Mouse (Mus musculus) MEL (cell line): ENCODE measurements around the gene Ptprh.

Source experiments
- BHLHE40 ChIP-seq: IDR thresholded peaks from 2 replicates; pipeline ENCODE4 v1.6.1; 2012; ENCODE audit warnings: low read depth, mild to moderate bottlenecking, inconsistent platforms, low read length, improper control_type of control experiment, borderline replicate concordance
- CTCF ChIP-seq, 3 experiments: IDR thresholded peaks in 2 of 3; conservative IDR thresholded peaks in 1 of 3; 2 replicates each; pipeline ENCODE4 v1.5.1; 2011 to 2012; ENCODE audit warnings: low read length in 3 of 3, low read depth in 2 of 3, mild to moderate bottlenecking in 2 of 3, improper control_type of control experiment in 1 of 3, inconsistent platforms in 1 of 3, mixed read lengths in 1 of 3, moderate library complexity in 1 of 3; ENCODE audit not compliant: control insufficient read depth in 1 of 3, insufficient read depth in 1 of 3, poor library complexity in 1 of 3, severe bottlenecking in 1 of 3
- ETS1 ChIP-seq: IDR thresholded peaks from 2 replicates; pipeline ENCODE4 v1.6.1; 2012; ENCODE audit warnings: low read depth, mild to moderate bottlenecking, inconsistent platforms, low read length, improper control_type of control experiment, moderate library complexity
- HCFC1 ChIP-seq: IDR thresholded peaks from 2 replicates; pipeline ENCODE4 v1.6.1; 2012; ENCODE audit warnings: low read depth, mild to moderate bottlenecking, inconsistent platforms, low read length, improper control_type of control experiment, moderate library complexity
- MAFK ChIP-seq: IDR thresholded peaks from 2 replicates; pipeline ENCODE4 v1.6.1; 2011; ENCODE audit warnings: low read depth, mild to moderate bottlenecking, low read length, improper control_type of control experiment, borderline replicate concordance
- MAX ChIP-seq: IDR thresholded peaks from 2 replicates; pipeline ENCODE4 v1.6.1; 2011; ENCODE audit warnings: low read length, improper control_type of control experiment
- POLR2A ChIP-seq, 2 experiments: IDR thresholded peaks; 2 replicates each; pipeline ENCODE4 v1.6.1; 2011 to 2012; ENCODE audit warnings: low read length in 2 of 2, mild to moderate bottlenecking in 2 of 2, control low read depth in 1 of 2, improper control_type of control experiment in 1 of 2, low read depth in 1 of 2, moderate library complexity in 1 of 2; ENCODE audit not compliant: control insufficient read depth in 1 of 2, insufficient read depth in 1 of 2, poor library complexity in 1 of 2
- POLR2AphosphoS2 ChIP-seq: IDR thresholded peaks from 2 replicates; pipeline ENCODE4 v1.6.1; 2011; ENCODE audit warnings: low read length, improper control_type of control experiment
- SIN3A ChIP-seq: IDR thresholded peaks from 2 replicates; pipeline ENCODE4 v1.6.1; 2012; ENCODE audit warnings: low read length, improper control_type of control experiment, inconsistent platforms
- UBTF ChIP-seq: IDR thresholded peaks from 2 replicates; pipeline ENCODE4 v1.6.1; 2012; ENCODE audit warnings: low read depth, mild to moderate bottlenecking, inconsistent platforms, low read length, improper control_type of control experiment, moderate library complexity, borderline replicate concordance; ENCODE audit not compliant: insufficient read depth
- ZKSCAN1 ChIP-seq: IDR thresholded peaks from 2 replicates; pipeline ENCODE4 v1.6.1; 2012; ENCODE audit warnings: low read depth, mild to moderate bottlenecking, inconsistent platforms, low read length, improper control_type of control experiment, moderate library complexity
- ZNF384 ChIP-seq: IDR thresholded peaks from 2 replicates; pipeline ENCODE4 v1.6.1; 2012; ENCODE audit warnings: low read depth, mild to moderate bottlenecking, inconsistent platforms, low read length, improper control_type of control experiment

GRCm38 (mm10) chr7:4511489-4512224, 92.2 kb downstream of the Ptprh start:
- no peak for TF ChIP-seq ZNF384
- TF ChIP-seq UBTF: no peak
- TF ChIP-seq POLR2AphosphoS2: no peak
- TF ChIP-seq CTCF (IDR thresholded peaks at IDR 0.05 in 2 of 3, conservative IDR thresholded peaks at IDR 0.05 in 1 of 3; ENCODE audit: control insufficient read depth in 1 of 3, insufficient read depth in 1 of 3, low read depth in 2 of 3, low read length in 3 of 3, poor library complexity in 1 of 3, severe bottlenecking in 1 of 3): no peak
- TF ChIP-seq SIN3A: no peak; the same call in 1 of the 2 replicates
- no peak for TF ChIP-seq POLR2A (IDR thresholded peaks at IDR 0.05; ENCODE audit: control insufficient read depth in 1 of 2, insufficient read depth in 1 of 2, low read depth in 1 of 2, low read length in 2 of 2, poor library complexity in 1 of 2)
- no peak for TF ChIP-seq ETS1
- no peak for TF ChIP-seq BHLHE40
- TF ChIP-seq HCFC1: no peak
- TF ChIP-seq MAFK: no peak
- no peak for TF ChIP-seq MAX
- TF ChIP-seq ZKSCAN1: no peak
